Mouse (Mus musculus) retina, adult 2 months (tissue): ENCODE results near the gene Ncf4.

ENCODE experiments used
- DNase-seq: peaks from one replicate; pipeline ENCODE4 v3.0.0-alpha.2; 2012; ENCODE audit warnings: low read depth, low spot score

The Ncf4 gene

GRCm38 (mm10) chr15:78244695-78245492 lies at the start of gene Ncf4:
TSS of gene Ncf4 (plus strand) at chr15:78244801.
- no peak for DNase-seq

- DNase-seq: no peak
These were observed 49.3 kb upstream of the Ncf4 start for GRCm38 (mm10) chr15:78195096-78195880.

- no peak for DNase-seq
These were observed 40.4 kb upstream of the Ncf4 start for GRCm38 (mm10) chr15:78204053-78204847.

GRCm38 (mm10) chr15:78205192-78205591 lies 39.4 kb upstream of the Ncf4 start:
- DNase-seq: no peak

- no peak for DNase-seq
These were observed 38.3 kb upstream of the Ncf4 start, which contains the start of gene Pvalb for GRCm38 (mm10) chr15:78206312-78206711. TSS of gene Pvalb (minus strand) at chr15:78206400.

- no peak for DNase-seq
These were observed 34.4 kb upstream of the Ncf4 start for GRCm38 (mm10) chr15:78210203-78210602.

GRCm38 (mm10) chr15:78211367-78211766 lies 33.2 kb upstream of the Ncf4 start:
- DNase-seq: no peak

GRCm38 (mm10) chr15:78215269-78215668 lies 29.3 kb upstream of the Ncf4 start:
- no peak for DNase-seq

GRCm38 (mm10) chr15:78227816-78228215 lies 16.8 kb upstream of the Ncf4 start:
- no peak for DNase-seq

GRCm38 (mm10) chr15:78231346-78232331 lies 13.0 kb upstream of the Ncf4 start:
- DNase-seq: no peak

GRCm38 (mm10) chr15:78234823-78235509 lies 9.6 kb upstream of the Ncf4 start:
- no peak for DNase-seq

GRCm38 (mm10) chr15:78239453-78239852 lies 5.1 kb upstream of the Ncf4 start:
- peak; percentile 61 for DNase-seq

GRCm38 (mm10) chr15:78239956-78240617 lies 4.5 kb upstream of the Ncf4 start:
- no peak for DNase-seq

- no peak for DNase-seq
These were observed 3.3 kb upstream of the Ncf4 start for GRCm38 (mm10) chr15:78241335-78241734.

GRCm38 (mm10) chr15:78243061-78243460 lies 1.5 kb upstream of the Ncf4 start:
- no peak for DNase-seq

- no peak for DNase-seq
These were observed 827 bp upstream of the Ncf4 start for GRCm38 (mm10) chr15:78243774-78244173.

GRCm38 (mm10) chr15:78246143-78247116 lies 1.8 kb downstream of the Ncf4 start:
- DNase-seq: no peak

- no peak for DNase-seq
These were observed 3.1 kb downstream of the Ncf4 start for GRCm38 (mm10) chr15:78247659-78248058.
